Mouse (Mus musculus): ENCODE results near the gene Sgcb.

Sgcb gene

DNA sequence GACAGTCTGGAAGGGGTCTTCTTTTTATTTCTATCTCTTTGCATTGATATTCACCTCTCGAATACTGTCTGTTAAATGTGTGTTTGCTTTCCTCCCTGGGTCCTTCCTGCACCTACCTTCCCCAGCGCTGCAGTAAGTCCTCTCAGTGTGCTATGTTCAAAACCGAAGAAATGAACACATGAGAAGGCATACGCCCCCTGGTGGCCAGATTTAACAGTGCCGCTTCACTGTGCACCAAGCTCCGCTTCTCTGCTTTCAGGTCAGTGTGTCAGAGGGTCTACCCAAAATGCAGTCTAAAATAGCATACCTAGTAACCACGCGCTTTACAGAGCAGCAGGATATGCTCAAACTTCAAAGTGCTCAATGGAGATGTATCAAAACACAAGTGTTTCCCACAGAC, 14.4 kb downstream of the Sgcb start:
- in situ Hi-C loops (cut with MboI, MseI), result no loop called here

DNA sequence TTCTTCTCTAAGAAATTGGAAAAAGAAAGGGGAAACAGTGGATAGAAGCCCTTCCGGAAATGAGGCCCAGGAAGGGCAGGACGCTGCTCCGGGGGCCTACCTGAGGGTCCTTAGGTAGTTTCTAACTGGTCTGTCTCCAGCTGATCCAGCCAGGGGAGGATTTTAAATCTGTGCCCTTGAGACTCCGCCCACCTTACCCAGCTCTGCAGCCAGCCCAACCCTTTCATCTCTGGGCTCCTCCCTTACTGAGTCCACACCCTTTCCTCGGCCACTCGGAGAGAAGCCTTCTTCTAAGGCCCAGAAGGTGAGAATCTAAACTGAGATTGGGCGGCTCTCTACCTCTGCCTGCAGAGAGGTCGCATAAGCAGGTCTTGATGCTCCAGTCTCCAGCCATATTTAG, 15.3 kb downstream of the Sgcb start, which contains the start of gene Lrrc66:
Lrrc66 (minus strand) TSS at position 236 of the 400 bp plus-strand sequence.
- in situ Hi-C loops (cut with MboI, MseI), result no loop called here

DNA sequence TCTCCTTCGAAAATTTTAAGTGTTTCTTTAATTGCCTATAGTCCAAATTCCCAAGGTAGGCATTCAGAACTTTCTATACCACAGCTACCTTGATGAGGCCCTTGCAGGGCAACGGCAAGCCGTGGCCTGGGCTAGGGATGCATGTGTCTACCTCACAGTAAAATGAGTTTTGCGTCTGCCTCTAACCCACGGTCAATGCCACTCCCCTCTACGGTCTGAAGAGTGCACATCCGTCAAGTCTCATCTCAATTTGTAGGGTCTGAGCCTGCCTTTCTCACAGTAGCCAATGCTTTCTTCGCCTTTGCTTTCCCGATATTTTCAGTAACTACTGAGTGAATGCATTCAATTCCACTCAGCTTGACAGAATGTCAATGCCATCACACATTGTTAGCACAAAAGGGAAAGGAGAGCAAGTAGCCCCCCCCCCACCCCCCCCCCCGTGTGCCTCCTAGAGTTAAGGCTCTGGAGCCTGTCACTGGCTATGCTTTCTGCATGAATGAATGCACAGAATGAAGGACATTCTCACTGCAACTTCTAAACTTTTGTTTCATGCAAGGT, 16.5 kb downstream of the Sgcb start:
- in situ Hi-C loops (cut with MboI, MseI), result no loop called here

DNA sequence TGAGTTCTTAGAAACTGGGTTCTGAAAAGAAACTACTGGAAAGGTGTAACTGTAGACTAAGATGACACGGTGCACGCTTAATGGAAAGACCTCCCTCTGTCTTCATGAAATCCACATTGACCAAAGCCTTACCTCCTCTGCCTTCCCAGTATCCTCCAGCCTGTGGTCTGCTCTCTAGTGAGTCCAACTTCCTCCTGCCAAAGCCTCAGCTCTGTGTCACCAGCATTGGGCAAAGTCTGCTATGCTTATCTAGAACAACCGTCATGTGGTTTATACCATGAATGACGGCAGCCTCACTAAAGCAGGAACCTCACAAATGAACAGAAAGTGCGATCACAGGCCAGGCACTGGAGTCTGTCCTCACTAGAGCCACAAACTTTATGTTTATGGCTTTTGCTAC, 17.4 kb downstream of the Sgcb start:
- in situ Hi-C loops (cut with MboI, MseI), result no loop called here

DNA sequence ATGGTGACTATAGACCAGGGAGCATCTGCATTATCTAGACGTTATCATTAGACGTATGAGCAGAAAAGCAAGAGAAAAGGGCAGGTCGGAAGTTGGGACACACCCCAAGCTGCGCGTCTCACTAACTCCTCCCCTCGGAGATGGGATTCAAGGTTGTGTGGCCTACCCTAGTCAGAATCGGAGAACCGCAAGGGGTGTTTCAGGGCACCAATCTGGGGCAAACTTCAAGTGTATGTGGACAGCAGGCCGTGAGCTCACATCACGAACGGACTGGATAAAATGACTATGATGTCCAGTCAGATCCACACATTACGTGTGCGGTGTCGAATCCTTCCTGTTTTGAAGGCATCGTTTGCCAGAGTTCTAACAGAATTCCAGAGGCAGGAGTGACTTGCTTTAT, 19.6 kb downstream of the Sgcb start:
- in situ Hi-C loops (cut with MboI, MseI), result no loop called here

DNA sequence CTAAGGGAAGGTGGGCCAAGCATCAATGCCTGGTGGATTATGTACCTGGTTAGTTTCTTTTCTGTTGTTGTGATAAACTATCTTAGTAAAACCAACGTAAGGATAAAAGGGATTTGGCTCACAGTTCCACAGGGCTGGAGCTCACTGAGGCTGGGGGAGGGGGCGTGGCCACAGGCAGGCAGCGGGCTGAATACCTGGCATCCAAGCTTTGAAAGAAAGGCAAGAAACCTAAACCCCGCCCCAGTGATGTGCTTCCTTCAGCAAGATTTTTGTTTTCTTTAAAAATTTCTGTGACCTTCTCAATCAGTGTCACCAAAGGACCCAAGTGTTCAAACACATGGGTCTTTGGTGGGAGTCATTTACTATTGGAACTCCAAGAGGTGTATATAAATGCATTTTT, 20.0 kb downstream of the Sgcb start:
- in situ Hi-C loops (cut with MboI, MseI), result no loop called here

DNA sequence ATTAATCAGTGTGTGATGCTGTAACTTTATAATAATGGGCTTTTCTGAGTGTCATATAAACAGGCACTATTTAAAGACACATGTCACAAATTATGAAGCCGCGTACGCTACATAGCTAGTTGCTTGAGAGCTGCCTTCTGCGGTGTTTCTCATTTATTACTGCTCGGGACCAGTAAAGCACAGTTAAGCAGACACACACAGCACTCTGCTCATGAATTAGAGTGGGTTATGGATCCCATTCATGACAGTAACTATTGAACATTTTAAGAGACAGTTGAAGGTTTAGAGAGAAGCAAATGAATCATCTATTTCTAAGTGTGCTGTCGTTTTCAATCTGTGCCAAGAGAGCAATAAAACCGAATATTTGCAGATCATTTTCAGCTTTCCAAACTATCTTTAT, 20.7 kb downstream of the Sgcb start:
- in situ Hi-C loops (cut with MboI, MseI), result no loop called here

DNA sequence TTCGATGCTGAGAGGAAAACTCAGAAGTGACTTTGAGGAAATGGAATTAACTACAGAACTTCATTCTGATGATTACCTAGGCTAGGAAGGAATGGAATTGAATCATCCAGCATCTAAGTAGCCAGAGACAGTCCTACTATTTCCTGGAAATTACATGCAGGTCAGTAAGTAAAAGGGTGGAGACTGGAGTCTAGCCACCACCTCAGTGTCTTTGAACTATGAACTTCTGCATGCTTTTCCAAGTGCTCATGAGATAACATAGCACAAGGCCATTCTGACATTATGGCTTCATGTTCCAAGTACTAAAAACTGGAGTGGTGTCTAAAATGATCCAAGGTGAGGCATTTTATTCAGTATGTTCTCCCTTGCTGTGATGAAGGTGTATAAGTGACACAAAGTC, 22.1 kb downstream of the Sgcb start:
- in situ Hi-C loops (cut with MboI, MseI), result no loop called here

DNA sequence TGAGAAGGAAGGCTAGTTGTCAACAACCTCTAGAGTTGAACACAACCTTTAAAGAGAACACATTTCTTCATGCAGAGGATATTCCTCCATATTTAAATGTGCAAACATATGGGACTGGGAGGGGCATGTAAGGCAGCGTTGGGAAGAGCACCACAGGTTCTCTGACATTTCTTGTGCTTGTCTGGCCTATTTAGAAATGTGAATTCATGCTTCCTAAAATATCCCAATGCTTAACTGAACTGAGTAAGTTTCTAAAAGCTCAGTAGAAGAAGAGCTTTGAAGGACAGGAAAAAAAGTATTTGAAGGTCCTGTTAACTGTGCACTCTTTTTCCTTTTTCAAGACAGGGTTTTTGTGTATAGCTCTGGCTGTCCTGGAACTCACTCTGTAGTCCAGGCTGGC, 28.6 kb downstream of the Sgcb start:
- in situ Hi-C loops (cut with MboI, MseI), result no loop called here

DNA sequence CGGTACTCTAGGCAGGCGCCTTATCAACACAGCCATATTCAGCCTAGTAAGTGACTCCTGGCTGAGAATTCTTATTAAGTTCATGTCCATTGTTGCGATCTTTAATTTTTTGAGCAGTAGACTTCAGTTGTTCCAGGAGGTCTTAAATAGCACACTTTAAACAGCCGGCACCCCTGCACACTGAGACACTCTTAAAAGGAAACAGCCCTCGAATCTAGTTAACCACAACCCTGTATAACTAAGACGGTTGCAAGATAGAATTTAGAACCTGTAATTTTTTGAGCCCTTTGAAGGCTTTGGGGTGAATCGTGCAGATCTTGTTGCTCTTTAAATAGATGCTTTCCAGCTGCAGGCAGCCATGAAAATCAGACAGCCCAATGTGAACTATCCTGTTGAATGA, 32.4 kb downstream of the Sgcb start:
- in situ Hi-C loops (cut with MboI, MseI), result no loop called here

DNA sequence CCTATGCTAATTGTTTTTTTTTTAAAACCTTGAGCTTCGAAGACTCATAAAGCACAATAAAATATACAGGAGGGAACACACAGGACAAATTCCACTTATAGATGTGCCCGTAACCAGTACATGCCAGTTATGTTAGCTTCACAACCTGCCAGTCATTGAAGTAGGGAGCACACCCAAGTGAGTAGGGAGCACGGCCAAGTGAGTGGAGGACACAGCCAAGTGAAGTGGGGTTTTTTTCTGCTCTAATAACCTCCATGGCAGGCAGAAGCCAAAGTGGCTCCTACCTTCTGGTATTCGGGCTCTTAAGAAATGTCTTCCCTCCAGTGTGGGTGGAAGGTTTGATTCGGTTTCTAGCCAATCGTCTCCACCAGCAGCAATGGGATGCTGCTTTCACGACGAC, 34.3 kb downstream of the Sgcb start:
- in situ Hi-C loops (cut with MboI, MseI), result no loop called here

DNA sequence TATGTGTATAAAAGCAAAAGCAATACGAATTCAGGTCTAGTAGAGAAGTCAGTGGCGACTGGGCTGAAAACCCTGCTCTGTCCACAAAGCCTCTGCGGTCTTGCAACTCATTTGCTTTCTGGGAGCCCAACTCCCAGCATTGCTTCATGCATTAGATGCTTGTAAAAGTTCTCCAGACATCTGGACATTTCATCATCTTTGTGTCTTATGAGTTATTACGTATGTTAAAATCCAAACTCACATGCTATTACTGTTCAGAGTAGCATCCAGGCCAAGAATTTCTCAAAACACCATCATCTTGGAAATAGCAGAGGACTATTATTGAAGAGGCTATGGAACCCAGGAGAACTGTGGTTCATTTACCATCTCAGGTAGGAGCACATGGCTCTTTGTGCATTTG, 36.5 kb downstream of the Sgcb start:
- in situ Hi-C loops (cut with MboI, MseI), result no loop called here

DNA sequence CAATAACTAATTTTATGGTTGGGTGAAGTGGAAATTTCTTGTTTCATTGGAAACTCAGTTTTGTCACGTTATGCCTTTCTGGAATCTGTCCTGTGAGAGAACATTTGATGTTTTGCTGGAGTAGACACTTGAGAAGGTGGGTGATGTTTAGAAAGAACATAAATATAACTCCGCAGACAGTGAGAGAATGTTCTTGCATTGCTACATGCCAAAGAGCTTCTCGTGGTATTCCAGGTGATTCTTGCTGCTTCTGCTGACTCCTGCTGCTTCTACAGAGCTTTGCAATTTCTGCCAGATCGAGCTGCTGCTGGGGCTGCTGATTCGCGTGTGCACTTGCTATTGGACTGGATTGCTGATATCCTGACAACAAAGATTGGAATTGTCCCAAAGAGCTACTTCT, 42.6 kb downstream of the Sgcb start:
- in situ Hi-C loops (cut with MboI, MseI), result loop anchor here (10.0 kb wide), 1 partner anchor 1650 kb away; no protein-coding TSS in a partner anchor

DNA sequence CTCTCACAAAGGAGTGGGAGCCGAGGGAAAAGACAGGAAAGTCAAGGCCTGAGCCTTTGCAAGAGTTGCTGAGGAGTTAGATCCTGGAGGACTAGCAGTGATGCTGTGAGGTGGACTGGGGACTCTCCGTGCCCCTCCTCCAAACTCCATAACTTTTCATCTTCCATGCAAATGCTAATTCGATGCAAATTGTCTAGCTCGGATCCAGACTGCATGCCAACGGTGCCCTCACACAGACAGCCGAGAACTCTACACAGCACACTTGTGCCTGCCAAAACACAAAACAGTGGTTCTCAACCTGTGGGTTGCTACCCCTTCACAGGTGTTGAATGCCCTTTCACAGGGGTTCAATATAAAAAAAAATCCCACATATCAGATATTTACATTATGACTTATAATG, 43.0 kb downstream of the Sgcb start:
- in situ Hi-C loops (cut with MboI, MseI), result loop anchor here (10.0 kb wide), 1 partner anchor 1650 kb away; no protein-coding TSS in a partner anchor

DNA sequence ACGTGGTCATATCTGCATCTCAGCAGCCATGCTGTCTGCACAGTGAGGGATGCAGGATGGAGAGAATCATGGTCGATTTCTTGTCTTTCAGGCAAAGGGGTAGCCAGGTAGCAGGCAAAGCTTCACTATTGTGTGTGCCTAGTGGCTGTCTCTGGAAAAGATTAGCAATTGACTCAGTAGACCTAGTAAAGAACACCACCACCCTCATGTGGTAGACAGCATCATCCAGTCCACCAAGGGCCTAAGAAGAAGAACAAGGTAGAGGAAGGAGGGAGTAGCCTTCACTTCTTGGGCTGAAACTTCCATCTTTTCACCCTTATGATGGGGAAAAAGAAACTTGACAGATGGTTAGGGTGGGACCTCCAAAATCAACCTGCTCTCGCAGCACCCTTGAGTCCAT, 44.7 kb downstream of the Sgcb start:
- in situ Hi-C loops (cut with MboI, MseI), result loop anchor here (10.0 kb wide), 1 partner anchor 1652 kb away; no protein-coding TSS in a partner anchor

DNA sequence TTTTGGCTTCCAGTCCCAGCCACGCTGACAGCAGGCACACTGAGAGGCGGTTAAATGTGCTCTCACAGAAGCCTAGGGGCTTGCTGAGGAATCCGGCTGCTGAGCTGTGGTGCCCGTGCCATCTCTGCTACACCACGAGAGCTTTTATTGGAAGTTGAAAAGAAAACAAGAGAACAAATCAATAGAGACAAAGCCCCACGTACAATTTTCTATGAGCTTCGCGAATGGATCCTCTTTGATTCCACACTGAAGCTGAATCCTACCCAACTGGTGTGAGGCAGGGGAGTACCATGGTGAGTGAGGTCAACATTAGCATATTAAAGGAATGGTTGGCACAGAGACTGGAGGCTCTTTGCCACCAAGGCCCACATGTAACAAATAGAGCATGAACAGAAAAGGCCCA, 46.2 kb downstream of the Sgcb start:
- in situ Hi-C loops (cut with MboI, MseI), result loop anchor here (10.0 kb wide), 1 partner anchor 1653 kb away; no protein-coding TSS in a partner anchor

DNA sequence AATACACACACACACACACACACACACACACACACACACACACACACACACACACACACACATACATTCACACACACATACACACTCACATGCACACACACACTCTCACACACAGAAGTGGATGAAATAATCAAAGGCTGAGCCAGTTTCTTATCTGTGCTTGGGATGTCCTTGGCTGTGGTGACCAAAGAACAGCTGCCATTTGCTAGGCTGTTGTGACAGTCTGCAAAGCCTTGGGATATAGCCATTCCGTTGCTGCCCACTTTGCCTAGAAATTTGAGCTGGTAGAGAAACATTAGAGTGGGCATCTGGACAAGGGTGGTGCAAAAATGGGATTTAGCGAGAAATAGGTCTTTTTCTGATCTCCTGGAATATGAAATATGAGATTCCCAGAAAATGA, 47.6 kb downstream of the Sgcb start:
- in situ Hi-C loops (cut with MboI, MseI), result loop anchor here (10.0 kb wide), 1 partner anchor 1655 kb away; no protein-coding TSS in a partner anchor

DNA sequence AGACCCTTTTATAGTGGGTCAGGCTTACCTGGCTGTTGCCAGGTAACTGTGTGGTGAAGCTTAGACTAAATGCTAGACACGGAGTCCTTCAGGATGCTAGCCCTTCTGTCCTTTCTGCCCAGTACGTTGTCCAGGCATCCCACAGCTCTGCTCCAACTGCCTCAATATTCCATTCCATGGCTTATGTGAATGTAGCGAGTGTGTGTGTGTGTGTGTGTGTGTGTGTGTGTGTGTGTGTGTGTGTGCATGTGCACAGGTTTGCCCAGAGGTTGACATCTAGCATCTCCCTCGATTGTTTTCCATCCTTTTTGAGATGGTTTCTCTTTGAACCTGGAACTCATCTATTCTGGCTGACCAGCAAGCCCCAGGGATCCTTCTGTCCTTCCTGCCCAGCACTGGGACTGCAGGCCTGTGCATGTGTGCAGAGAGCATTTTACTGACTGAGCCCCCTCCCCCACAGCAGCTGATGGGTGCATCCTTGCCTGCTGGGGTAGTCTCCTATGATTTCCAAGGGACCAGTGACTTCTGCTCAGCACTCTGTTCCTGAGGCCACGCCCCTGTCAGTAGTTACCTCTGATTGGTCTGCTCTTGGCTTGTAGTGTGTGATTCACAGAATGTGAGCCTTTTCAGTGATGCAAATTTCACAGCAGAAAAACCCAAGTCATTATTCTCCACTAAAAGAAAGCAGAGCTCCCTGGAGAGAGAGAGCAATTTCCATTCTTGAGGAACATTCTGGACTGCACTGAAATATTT, 48.5 kb downstream of the Sgcb start:
- in situ Hi-C loops (cut with MboI, MseI), result no loop called here

DNA sequence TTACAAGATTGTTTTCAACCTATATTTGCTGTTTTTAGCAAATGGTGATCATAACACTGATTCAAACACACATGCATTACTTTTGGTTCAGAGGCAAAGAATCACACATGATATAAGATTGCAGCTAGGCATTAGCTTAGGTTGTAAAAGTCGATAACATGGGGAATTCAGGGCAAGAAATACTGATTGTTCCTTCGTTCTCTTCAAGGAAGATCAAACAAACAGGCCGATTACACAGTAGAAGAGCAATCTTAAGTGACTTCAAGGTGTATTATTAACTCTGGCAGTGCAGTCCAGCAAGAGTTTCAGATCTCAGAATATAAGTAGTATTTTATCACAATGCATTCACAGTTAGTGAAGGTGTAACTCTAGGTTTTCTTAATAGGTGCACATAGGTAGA, 60.5 kb downstream of the Sgcb start:
- in situ Hi-C loops (cut with MboI, MseI), result loop anchor here (10.0 kb wide), 1 partner anchor 1848 kb away; no protein-coding TSS in a partner anchor

DNA sequence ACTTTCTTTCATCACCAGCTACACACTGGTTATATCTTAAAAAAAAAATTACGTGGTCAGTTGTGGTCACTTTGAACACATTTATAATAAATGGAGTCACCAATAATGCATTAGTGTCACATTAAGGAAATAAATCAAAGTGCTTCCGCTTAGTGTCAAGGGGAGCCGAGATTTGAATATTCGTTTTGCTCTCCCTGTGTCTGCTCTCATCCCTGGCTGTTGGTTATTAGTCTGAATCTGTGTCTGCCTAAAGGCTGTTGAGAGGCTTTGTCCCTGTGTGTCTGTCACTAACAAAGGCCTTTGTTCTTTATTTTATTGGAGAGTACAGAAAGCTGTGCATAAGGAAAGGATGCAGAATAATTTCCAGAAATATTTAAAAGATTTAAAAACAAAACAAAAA, 61.0 kb downstream of the Sgcb start:
- in situ Hi-C loops (cut with MboI, MseI), result loop anchor here (10.0 kb wide), 1 partner anchor 1848 kb away; no protein-coding TSS in a partner anchor

DNA sequence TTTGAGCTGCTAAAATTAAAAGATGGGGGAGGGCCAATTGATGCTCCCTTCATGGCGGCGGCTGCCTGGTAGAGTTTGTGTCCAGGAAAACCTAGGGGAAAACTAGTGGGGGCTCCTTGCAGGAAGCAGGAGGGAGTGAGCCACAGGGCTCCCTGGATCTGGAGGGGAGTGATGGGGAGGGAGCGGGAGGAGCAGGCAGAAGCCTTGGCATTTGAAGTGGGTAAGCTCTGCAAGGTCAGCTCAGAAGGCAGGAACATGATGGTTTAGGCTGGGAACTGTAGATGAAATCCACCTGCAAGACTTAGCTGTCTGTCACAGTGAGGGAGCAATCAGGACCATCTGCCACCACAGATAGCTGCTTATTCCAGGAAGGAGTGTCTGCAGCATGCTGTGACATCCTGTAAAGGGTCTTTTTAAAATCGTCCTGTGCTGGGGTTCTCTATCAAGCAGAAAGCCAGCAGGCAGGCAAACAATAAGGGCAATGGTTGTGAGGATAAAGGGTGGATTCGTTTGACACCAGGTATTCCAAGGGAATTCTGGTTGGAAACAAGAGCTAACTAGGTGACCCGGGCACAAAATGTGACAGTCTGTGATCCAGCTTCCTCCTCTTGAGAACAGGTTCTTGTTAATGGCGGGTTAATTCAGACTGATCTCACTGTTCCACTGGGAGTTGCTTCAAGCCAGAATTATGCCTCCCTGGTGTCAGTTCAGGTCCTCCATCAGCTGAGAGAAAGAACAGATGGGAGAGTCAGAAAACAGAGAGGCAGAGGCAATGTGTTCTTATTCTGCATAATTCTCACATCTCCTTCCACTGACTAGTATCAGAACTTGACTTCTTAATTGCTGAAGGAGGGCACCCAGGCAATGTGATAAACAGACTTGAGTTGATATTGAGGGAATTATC, 62.1 kb downstream of the Sgcb start:
- in situ Hi-C loops (cut with MboI, MseI), result loop anchor here (10.0 kb wide), 1 partner anchor 1849 kb away; no protein-coding TSS in a partner anchor

DNA sequence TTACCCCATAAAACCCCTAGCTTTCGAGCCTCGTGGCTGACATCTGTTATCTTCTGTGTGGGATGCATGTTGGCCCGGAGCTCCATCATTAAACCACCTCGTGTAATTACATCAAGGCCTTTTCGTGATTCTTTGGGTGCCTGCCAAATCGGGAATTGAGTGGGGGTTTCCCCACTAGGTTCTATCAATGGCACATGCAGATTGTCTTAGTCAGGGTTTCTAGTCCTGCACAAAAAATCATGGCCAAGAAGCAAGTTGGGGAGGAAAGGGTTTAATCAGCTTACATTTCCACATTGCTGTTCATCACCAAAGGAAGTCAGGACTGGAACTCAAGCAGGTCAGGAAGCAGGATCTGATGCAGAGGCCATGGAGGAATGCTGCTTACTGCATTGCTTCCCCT, 63.6 kb downstream of the Sgcb start:
- in situ Hi-C loops (cut with MboI, MseI), result loop anchor here (10.0 kb wide), 1 partner anchor 1851 kb away; no protein-coding TSS in a partner anchor
